Mouse (Mus musculus) spleen, adult 2 months (tissue): ENCODE data around the gene Esyt3. TPM values are rescaled to one million over a fixed set of nuclear protein-coding genes. Genes with fewer than 3 reads are reported as not detected.

Source experiments
- DNase-seq, 2 experiments: peaks; one replicate each; pipeline versions ENCODE4 v3.0.0 to v3.0.0-alpha.2; 2012 to 2021; ENCODE audit warnings: low spot score in 2 of 2, low read depth in 1 of 2
- H3K27ac ChIP-seq: fragments of 200-500 bp; 2 replicates; pipeline ENCODE4 v1.5.1; 2012; ENCODE audit warnings: low read length, inconsistent platforms; ENCODE audit not compliant: insufficient read depth
- H3K27me3 ChIP-seq: fragments of 200-500 bp; 2 replicates; pipeline ENCODE4 v1.6.1; 2012; ENCODE audit warnings: mild to moderate bottlenecking, moderate library complexity, low read length, inconsistent platforms; ENCODE audit not compliant: control insufficient read depth, insufficient read depth
- H3K36me3 ChIP-seq: fragments of 200-500 bp; 2 replicates; pipeline ENCODE4 v1.6.1; 2012; ENCODE audit warnings: mild to moderate bottlenecking, low read length, inconsistent platforms; ENCODE audit not compliant: control insufficient read depth, insufficient read depth
- H3K4me1 ChIP-seq: fragments of 200-500 bp; 2 replicates; pipeline ENCODE4 v1.6.1; 2011; ENCODE audit warnings: inconsistent platforms; ENCODE audit not compliant: control insufficient read depth, insufficient read depth, insufficient read length
- H3K4me3 ChIP-seq: fragments of 200-500 bp; 2 replicates; pipeline ENCODE4 v1.5.1; 2011; ENCODE audit warnings: mild to moderate bottlenecking, inconsistent platforms; ENCODE audit not compliant: insufficient read depth, insufficient read length; ENCODE audit errors: extremely low read depth
- CTCF ChIP-seq: fragments of 200-500 bp; IDR thresholded peaks from 2 replicates; pipeline ENCODE4 v1.5.1; 2011; ENCODE audit warnings: mild to moderate bottlenecking, inconsistent platforms; ENCODE audit not compliant: insufficient read depth, insufficient read length, insufficient replicate concordance; ENCODE audit errors: extremely low read depth
- POLR2A ChIP-seq: fragments of 200-500 bp; IDR thresholded peaks from 2 replicates; pipeline ENCODE4 v1.6.1; 2011; ENCODE audit warnings: low read depth, low read length, inconsistent platforms
- WGBS: fragments of 180-500 bp; shearing (Covaris S2); methylation state at CpG from one replicate; pipeline ENCODE4 v1.1.7; 2018; 5-methylcytosine and 5-hydroxymethylcytosine counted together
- polyA plus RNA-seq: library from polyadenylated mRNA; depleted of rRNA; stranded (reverse); fragments of >200 nt; gene quantifications from 2 replicates; pipeline ENCODE4 v1.2.3, GENCODE M21; 2012

Gene Esyt3
- polyA plus RNA-seq, 1 experiment: 0.19 TPM

DNA sequence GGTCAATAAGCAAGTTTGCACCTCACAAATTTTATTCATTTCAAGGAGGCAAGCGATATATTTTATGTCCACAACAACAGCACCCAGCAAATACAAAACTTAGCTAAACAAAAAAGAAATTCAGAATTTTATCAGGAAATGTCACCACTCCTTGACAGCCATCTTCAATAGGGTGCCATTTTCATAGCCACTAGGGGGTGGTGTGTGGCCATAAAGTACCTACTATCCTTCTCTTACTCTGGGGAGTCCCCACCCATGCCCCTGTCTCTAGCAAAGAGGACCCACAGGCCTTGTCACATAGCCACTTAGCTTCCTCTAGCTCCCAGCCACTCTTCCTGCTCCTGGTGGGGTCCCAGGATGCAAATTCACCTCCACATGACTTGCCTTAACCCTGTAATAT lies 19.2 kb downstream of the Esyt3 start:
- H3K27ac ChIP-seq: no peak overlapping the region
- H3K4me3 ChIP-seq: no peak overlapping the region
- no peaks in the 10 kb centered on the region for H3K27me3 ChIP-seq
- 86% methylated on average over 1 of the region's 1 CpGs for WGBS
- H3K4me1 ChIP-seq: no peaks in the 10 kb centered on the region
- TF ChIP-seq CTCF (no peak), POLR2A (no peak)
- H3K36me3 ChIP-seq: no peaks in the 10 kb centered on the region
- no peak for DNase-seq

DNA sequence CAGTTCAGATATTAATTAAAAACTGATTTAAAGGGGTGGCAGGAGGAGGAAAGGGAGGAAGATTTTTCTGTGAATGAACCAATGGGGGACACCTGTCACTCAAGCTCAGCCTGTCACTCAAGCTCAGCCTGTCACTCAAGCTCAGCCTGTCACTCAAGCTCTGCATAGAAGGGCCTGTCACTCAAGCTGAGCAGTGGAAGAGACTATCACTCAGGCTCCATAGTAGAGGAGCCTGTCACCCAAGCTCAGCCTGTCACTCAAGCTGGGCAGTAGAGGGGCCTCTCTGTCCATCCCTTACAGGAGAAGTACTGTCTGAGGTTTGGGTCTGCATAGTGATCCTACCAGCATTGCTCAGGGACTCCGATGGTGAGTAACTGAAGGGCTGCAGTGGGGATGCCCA lies 20.1 kb downstream of the Esyt3 start:
- no peak overlapping the region for H3K4me3 ChIP-seq
- H3K4me1 ChIP-seq: no peaks in the 10 kb centered on the region
- DNase-seq: no peak
- no peaks in the 10 kb centered on the region for H3K36me3 ChIP-seq
- H3K27me3 ChIP-seq: no peaks in the 10 kb centered on the region
- no peak overlapping the region for H3K27ac ChIP-seq
- WGBS: 93% methylated on average over 1 of the region's 1 CpGs
- no peak for TF ChIP-seq CTCF
- TF ChIP-seq POLR2A: no peak

DNA sequence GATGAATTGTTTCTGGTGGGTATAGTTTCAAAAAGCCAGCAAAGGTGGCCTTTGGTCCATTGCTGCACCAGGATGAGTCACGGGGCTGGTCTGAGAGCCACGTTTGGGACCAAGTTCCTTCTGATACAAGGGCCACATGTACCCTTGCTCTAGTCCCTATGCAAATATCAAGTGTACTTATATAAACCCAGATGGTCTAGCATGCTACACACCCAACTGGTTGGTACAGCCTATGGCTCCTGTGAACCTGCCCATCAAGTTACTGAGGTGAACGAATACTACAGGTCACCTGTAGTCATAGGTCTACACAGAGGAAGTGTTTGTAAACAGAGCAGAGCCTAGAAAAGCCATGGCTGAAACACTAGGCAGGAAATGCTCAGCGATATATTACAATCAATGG lies 21.8 kb downstream of the Esyt3 start:
- Histone ChIP-seq H3K4me3 (no peak overlapping the region), H3K4me1 (no peaks in the 10 kb centered on the region), H3K27ac (no peak overlapping the region), H3K27me3 (no peaks in the 10 kb centered on the region), H3K36me3 (no peaks in the 10 kb centered on the region)
- no peak for DNase-seq
- 66% methylated on average over 4 of the region's 4 CpGs for WGBS
- TF ChIP-seq POLR2A (no peak), CTCF (no peak)

DNA sequence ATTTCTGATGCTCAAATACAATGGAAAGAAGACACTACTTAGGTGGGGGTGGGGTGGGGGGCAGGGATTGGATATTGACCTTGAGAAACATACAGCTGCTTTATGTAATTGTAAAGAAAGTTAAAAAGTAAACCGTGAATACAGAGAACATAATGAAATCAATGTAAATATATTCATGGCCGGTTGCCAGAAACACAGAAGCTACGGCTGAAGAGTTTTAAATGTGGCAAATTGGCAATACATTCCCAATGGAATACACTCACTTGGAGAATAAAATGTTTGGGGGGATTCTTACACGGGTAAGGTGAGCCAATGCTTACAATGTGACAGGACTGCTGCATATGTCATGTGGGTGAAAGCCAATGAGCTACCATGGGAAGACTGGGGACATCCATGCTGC lies 31.5 kb downstream of the Esyt3 start:
- no peak for DNase-seq
- Histone ChIP-seq H3K36me3 (no peaks in the 10 kb centered on the region), H3K27me3 (no peaks in the 10 kb centered on the region), H3K4me3 (no peak overlapping the region), H3K27ac (no peak overlapping the region), H3K4me1 (no peaks in the 10 kb centered on the region)
- no peak for TF ChIP-seq POLR2A
- no peak for TF ChIP-seq CTCF
- 83% methylated on average over 4 of the region's 4 CpGs for WGBS

DNA sequence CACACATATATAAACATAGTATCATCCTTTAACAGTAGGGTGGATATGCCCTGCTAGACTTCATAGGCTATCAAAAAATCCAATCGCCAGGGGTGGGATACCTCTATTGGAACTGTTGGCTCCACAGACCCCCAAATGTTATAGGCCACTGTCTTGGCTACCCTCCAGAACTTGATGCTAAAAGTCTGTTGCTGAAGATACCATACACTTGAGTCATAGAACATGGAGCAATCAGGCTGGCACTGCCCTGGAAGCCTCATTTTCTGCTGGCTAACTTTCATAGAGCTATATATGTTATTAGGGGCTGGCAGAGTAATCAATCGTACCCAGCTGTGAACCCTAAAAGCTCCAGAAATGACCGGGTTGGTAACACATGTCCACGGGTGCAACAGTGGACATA lies 32.4 kb downstream of the Esyt3 start:
- H3K36me3 ChIP-seq: no peaks in the 10 kb centered on the region
- H3K4me1 ChIP-seq: no peaks in the 10 kb centered on the region
- 83% methylated on average over 4 of the region's 4 CpGs for WGBS
- no peak overlapping the region for H3K27ac ChIP-seq
- H3K4me3 ChIP-seq: no peak overlapping the region
- TF ChIP-seq CTCF (no peak), POLR2A (no peak)
- no peak for DNase-seq
- H3K27me3 ChIP-seq: no peaks in the 10 kb centered on the region

DNA sequence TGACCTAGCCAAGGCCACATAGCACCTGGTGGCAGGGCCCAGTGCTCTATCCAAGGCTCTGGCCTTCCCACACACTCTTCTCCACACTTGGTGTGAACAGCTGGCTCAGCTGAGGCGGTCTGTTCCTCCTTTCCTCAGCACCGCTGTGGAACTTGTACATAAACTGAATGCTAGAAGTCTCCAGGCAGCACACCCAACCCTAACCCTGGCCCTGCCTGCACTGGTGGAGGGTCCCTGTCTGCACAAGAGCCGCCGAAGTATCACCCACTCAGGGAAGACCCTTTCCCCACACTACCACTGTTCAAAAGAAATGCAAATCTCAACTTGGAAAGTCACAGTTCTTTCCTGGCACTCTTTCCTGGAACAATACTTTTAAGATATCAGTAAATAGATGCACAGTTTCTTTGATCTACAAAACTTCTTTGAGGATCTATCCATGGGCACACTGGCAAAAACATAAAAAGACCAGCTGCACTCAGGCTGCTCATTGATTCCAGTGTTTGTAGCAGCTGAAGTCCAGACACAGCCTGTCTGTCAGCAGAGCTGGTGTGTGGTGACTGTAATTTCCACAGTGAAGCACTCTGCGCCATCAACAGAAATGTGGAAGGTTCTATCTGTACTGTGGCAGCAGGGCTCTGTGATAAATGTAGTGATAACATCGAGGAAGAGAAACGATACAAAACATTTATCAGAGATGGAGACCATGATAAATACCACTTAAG lies 33.0 kb downstream of the Esyt3 start:
- 85% methylated on average over 7 of the region's 7 CpGs for WGBS
- H3K4me1 ChIP-seq: no peaks in the 10 kb centered on the region
- TF ChIP-seq CTCF (no peak), POLR2A (no peak)
- H3K27me3 ChIP-seq: no peaks in the 10 kb centered on the region
- H3K4me3 ChIP-seq: no peak overlapping the region
- H3K27ac ChIP-seq: no peak overlapping the region
- no peaks in the 10 kb centered on the region for H3K36me3 ChIP-seq
- no peak for DNase-seq

DNA sequence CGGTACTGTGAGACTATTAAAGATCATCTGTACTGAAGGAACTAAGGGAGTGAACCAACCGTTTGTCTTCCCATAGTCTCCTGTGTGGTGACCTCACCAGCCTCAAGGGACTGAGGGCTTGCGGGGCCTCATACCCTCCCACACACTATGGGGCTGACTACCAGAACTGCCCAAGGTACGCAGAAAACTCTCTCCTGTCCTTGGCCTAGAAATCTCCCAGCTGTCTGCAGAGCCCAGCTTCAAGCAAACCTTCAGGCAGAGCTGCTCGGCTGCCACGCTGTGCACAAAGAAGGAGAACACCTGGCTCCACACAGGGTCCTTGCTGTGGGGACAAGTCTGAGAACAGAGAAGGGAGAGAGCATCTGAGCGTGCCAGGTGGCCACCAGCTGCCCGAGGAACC lies 38.4 kb downstream of the Esyt3 start:
- H3K4me3 ChIP-seq: no peak overlapping the region
- H3K27ac ChIP-seq: no peak overlapping the region
- no peak for DNase-seq
- no peaks in the 10 kb centered on the region for H3K27me3 ChIP-seq
- H3K36me3 ChIP-seq: no peaks in the 10 kb centered on the region
- 82% methylated on average over 8 of the region's 8 CpGs for WGBS
- TF ChIP-seq POLR2A (no peak), CTCF (no peak)
- no peaks in the 10 kb centered on the region for H3K4me1 ChIP-seq
